9 mouse cellular contexts compared by ENCODE assay signal in genomic region chr1:87281599-87282412, GRCm38 (mm10). TPM values are rescaled to one million over a fixed set of nuclear protein-coding genes. Genes with fewer than 3 reads are reported as not detected.
DNase-seq lines count a peak whose midpoint lies in the region; ATAC-seq and TF ChIP-seq lines count a peak whose summit lies in the region.
"Had no signal": no experiment of that assay in that cellular context is flagged by ENCODE, and none has a peak within 500 bp of the region (broad histone marks: within the 10 kb centered on the region; RNA-seq: fewer than 3 reads in every experiment).

No protein-coding gene starts in this region.

- H3K4me1 ChIP-seq in lung, embryonic 16.5 days (replicated peaks; ENCODE audit: control insufficient read depth, insufficient read depth, low read length) = no peaks in the 10 kb centered on the region
- H3K4me1 ChIP-seq in lung, adult 2 months (ENCODE audit: control insufficient read depth, insufficient read depth, low read length) = no peaks in the 10 kb centered on the region
- no peaks in the 10 kb centered on the region for H3K4me1 ChIP-seq in intestine, embryonic 16.5 days (ENCODE audit: control insufficient read depth, insufficient read depth, low read length)
- no peaks in the 10 kb centered on the region for H3K4me1 ChIP-seq in neural tube, embryonic 12.5 days
- H3K4me1 ChIP-seq: hindbrain, embryonic 15.5 days had no signal

- 0 out of 2 replicates have a peak, but pooled peaks cover 3% of the 10 kb centered on the region for H3K9me3 ChIP-seq in lung, embryonic 16.5 days (ENCODE audit: control insufficient read depth, low read length)
- no peaks in the 10 kb centered on the region for H3K9me3 ChIP-seq in intestine, embryonic 16.5 days (ENCODE audit: control insufficient read depth, low read length)
- peaks cover 4% of the 10 kb centered on the region; the same call in 1 of the 2 replicates for H3K9me3 ChIP-seq in neural tube, embryonic 12.5 days
- H3K9me3 ChIP-seq: hindbrain, embryonic 15.5 days had no signal

- no peak overlapping the region for H3K4me3 ChIP-seq in lung, embryonic 16.5 days (ENCODE audit: low read length)
- H3K4me3 ChIP-seq in lung, adult 2 months (replicated peaks; ENCODE audit: extremely low read depth, low read depth, low read length) = no peak overlapping the region
- no peak overlapping the region for H3K4me3 ChIP-seq in intestine, embryonic 16.5 days (ENCODE audit: low read length)
- no peak overlapping the region for H3K4me3 ChIP-seq in neural tube, embryonic 12.5 days
- H3K4me3 ChIP-seq: hindbrain, embryonic 15.5 days had no signal

- no peak overlapping the region for H3K9ac ChIP-seq in lung, embryonic 16.5 days (ENCODE audit: low read length)
- H3K9ac ChIP-seq in intestine, embryonic 16.5 days (ENCODE audit: low read depth, low read length) = no peak overlapping the region
- no peak overlapping the region for H3K9ac ChIP-seq in neural tube, embryonic 12.5 days
- H3K9ac ChIP-seq: hindbrain, embryonic 15.5 days had no signal

- no peak for TF ChIP-seq CTCF in lung, adult 2 months (IDR thresholded peaks at IDR 0.05; ENCODE audit: insufficient read depth, low read length)

- H3K27ac ChIP-seq in lung, embryonic 16.5 days (ENCODE audit: low read length) = no peak overlapping the region
- H3K27ac ChIP-seq in intestine, embryonic 16.5 days (ENCODE audit: low read length) = no peak overlapping the region
- no peak overlapping the region for H3K27ac ChIP-seq in neural tube, embryonic 12.5 days
- H3K27ac ChIP-seq: hindbrain, embryonic 15.5 days had no signal

- ATAC-seq in lung, embryonic 16.5 days (ENCODE audit: low read depth) = 0 out of 2 replicates have a peak, but pooled peaks have one; percentile 12
- no peak for ATAC-seq in intestine, embryonic 16.5 days
- ATAC-seq in neural tube, embryonic 12.5 days (ENCODE audit: low FRiP score, low read depth) = no peak

- peak; percentile 56 for DNase-seq in adrenal gland, postnatal 10 days
- DNase-seq in adrenal gland, postnatal 4 days (ENCODE audit: low spot score in 2 of 2) = no peak
- no peak for DNase-seq in lung, adult 2 months
- no peak for DNase-seq in cerebellum, adult 11-12 months
- no peak for DNase-seq in layer of hippocampus, adult 8-10 months (ENCODE audit: low spot score in 2 of 2)

- H3K36me3 ChIP-seq in lung, embryonic 16.5 days (ENCODE audit: control insufficient read depth, insufficient read depth, low read length) = no peaks in the 10 kb centered on the region
- H3K36me3 ChIP-seq in intestine, embryonic 16.5 days (ENCODE audit: control insufficient read depth, insufficient read depth, low read length) = no peaks in the 10 kb centered on the region
- no peaks in the 10 kb centered on the region for H3K36me3 ChIP-seq in neural tube, embryonic 12.5 days
- H3K36me3 ChIP-seq: hindbrain, embryonic 15.5 days had no signal

- peak overlapping the region; percentile 26; the same call in 1 of the 2 replicates for H3K4me2 ChIP-seq in lung, embryonic 16.5 days (ENCODE audit: low read depth, low read length)
- peak overlapping the region; percentile 28 for H3K4me2 ChIP-seq in intestine, embryonic 16.5 days (ENCODE audit: low read depth, low read length)
- H3K4me2 ChIP-seq in neural tube, embryonic 12.5 days (replicated peaks) = peak overlapping the region; percentile 34
- H3K4me2 ChIP-seq: hindbrain, embryonic 15.5 days had no signal

- H3K27me3 ChIP-seq in lung, embryonic 16.5 days (ENCODE audit: control insufficient read depth, insufficient read depth, low read depth, low read length) = no peaks in the 10 kb centered on the region
- no peaks in the 10 kb centered on the region for H3K27me3 ChIP-seq in intestine, embryonic 16.5 days (replicated peaks; ENCODE audit: control insufficient read depth, insufficient read depth, low read length)
- no peaks in the 10 kb centered on the region for H3K27me3 ChIP-seq in neural tube, embryonic 12.5 days (replicated peaks)
- H3K27me3 ChIP-seq: hindbrain, embryonic 15.5 days had no signal

- WGBS in lung, embryonic 16.5 days = 28% methylated on average over 20 of the region's 20 CpGs
- WGBS in lung, adult 2 months = 32% methylated on average over 20 of the region's 20 CpGs
- WGBS in intestine, embryonic 16.5 days = 33% methylated on average over 20 of the region's 20 CpGs
- 14% methylated on average over 20 of the region's 20 CpGs for WGBS in neural tube, embryonic 12.5 days

- no peak for TF ChIP-seq POLR2A in lung, adult 2 months (IDR thresholded peaks at IDR 0.05; ENCODE audit: borderline replicate concordance, extremely low read depth, low read depth, low read length)

RNA-seq across cellular contexts. Expression of gene Efhd1, which starts 17.6 kb away (rescaled TPM):
- total RNA-seq in adrenal gland, postnatal 10 days (2021) = 100 to 1,000 TPM; 121 to 185 TPM
- total RNA-seq in adrenal gland, postnatal 4 days (2021) = 100 to 1,000 TPM; 201 to 207 TPM
- 0.31 and 0.65 TPM in 2 replicates for polyA plus RNA-seq in lung, embryonic 16.5 days (2015; fragmentation: Nextera tagmentation; extraction: Ambion mirVana)
- polyA plus RNA-seq in lung, adult 2 months (2012; rRNA removed) = 1.7 and 3.0 TPM in 2 replicates
- polyA plus RNA-seq in intestine, embryonic 16.5 days (2015; fragmentation: Nextera tagmentation; extraction: Ambion mirVana) = 1.2 and 1.8 TPM in 2 replicates
- polyA plus RNA-seq in neural tube, embryonic 12.5 days (2016; fragmentation: Nextera tagmentation; extraction: Ambion mirVana) = 0.37 and 0.84 TPM in 2 replicates
- total RNA-seq in layer of hippocampus, adult 8-10 months (2022) = 10 to 100 TPM; 14.7 to 17.4 (median 16.3) TPM

RNA-seq across cellular contexts. Expression of gene Gigyf2, which starts 45.0 kb away (rescaled TPM):
- 10 to 100 TPM; 57.5 to 70.6 TPM for total RNA-seq in adrenal gland, postnatal 10 days (2021)
- 10 to 100 TPM; 73.9 to 84.0 TPM for total RNA-seq in adrenal gland, postnatal 4 days (2021)
- polyA plus RNA-seq in lung, embryonic 16.5 days (2015; fragmentation: Nextera tagmentation; extraction: Ambion mirVana) = 47.2 and 48.9 TPM in 2 replicates
- 20.2 and 30.4 TPM in 2 replicates for polyA plus RNA-seq in lung, adult 2 months (2012; rRNA removed)
- polyA plus RNA-seq in intestine, embryonic 16.5 days (2015; fragmentation: Nextera tagmentation; extraction: Ambion mirVana) = 38.4 and 39.1 TPM in 2 replicates
- 62.4 and 66.1 TPM in 2 replicates for polyA plus RNA-seq in neural tube, embryonic 12.5 days (2016; fragmentation: Nextera tagmentation; extraction: Ambion mirVana)
- total RNA-seq in layer of hippocampus, adult 8-10 months (2022) = 100 to 1,000 TPM; 130 to 170 (median 151) TPM
